Mouse (Mus musculus) v-Abl transformed pro-B cells (cell line): ENCODE measurements around the gene Pabpn1l.
"Not testable (repeated sequence)": the region's sequence is repeated elsewhere in the genome, so short reads cannot be mapped to it uniquely, and the experiment has no call there.

ENCODE experiments used
- in situ Hi-C, 2 experiments: fragments of 400-800 bp; cut with MboI; formaldehyde crosslinking; loops; one replicate each; pipeline ENCODE4 v1.15.1; 2025; ENCODE audit not compliant: unreplicated experiment in 2 of 2

The Pabpn1l gene

DNA sequence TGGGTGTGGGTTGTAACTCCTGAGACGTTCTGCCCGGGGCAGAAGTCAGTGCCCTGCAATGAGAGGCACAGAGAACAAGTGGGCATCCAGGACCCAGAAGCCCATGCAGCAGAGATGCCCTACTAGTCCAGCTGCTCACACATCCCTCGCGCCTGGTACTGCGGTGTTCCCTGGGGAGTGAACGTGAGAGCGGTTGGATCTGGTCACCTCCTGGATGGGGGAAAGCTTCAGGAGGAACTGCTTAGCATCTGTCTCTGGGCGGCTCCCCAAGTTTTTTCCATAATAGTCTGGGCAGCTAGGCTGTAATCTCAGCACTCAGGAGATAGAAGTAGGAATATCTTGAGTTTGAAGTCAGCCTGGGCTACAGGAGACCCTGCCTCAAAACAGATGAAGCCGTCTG lies 37.6 kb downstream of the Pabpn1l start:
- in situ Hi-C loops: no loop called here

DNA sequence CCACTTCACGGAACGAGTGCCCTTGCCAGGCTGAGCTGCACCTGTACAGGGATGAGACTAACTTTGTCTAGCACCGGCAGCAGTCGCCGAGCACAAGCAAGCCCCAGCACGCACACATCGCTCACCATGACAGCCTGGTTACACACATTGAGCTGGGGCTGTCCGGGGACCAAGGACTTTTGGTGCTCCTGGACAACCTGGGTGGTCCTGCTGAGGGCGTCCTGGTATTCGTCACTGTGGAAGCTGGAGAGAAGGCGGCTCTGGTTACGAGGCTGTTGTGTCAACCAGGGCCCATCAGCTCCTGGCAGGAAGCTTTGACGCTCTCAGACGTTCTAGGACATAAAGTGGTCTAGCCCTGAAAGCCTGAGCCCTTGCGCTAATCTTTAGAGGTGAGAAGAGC lies 41.6 kb downstream of the Pabpn1l start:
- in situ Hi-C loops: no loop called here

DNA sequence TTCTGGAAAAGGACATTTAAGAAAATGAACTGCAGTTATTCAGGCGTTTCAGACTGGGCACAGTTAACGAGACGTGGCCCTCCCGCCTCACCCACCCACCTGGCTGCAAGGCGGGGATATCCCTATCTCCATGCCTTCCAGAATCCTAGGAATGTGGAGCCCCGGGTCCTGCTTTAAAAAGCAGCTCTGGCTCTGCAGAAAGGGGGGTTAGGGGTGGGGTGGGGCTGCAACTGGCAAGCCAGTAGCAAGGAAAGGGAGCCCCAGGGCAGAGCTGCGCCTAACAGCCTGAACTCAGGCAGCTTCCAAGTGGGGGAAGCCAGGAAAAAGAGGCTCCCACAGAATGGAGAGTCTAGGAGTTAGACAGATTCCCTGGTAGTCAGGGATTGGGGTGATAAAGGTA lies 43.3 kb downstream of the Pabpn1l start:
- in situ Hi-C loops: no loop called here

DNA sequence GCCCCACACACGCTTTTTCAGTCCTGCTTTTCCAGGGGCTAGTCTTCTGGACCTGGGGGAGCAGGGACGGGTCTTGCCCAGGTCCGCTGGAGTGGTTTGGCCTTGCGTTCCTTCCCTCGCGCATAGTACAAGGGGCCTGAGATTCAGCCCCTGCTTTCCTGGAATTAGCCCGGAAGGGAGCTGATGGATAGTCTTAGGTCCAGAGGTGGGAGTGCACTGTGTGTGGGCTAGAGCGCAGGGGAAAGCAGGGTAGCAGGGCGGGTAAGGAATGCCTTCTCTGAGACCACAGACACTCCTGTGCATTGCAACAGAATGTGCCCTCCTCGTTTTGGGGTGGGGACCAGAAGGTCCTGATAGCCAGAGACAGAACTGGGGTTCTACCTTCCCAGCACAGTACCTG lies 45.4 kb downstream of the Pabpn1l start:
- in situ Hi-C loops: no loop called here

DNA sequence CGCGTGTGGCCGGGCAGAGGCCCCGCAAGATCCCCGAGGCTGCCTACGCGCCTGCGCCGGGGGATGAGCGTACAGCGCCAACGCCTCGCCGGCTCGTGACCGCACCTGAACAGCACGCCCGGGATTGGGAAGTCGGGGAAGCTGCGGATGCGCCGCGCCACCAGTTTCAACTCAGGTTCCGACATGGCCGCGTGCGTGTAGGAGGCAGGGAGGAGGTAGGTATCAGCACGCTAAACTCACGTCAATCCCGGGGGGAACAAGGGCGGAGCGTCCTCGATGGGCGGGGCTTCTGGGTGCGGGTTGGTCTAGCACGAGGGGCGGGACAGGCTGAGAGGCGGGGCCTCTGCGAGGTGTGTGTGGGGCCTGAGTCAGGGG lies 45.9 kb downstream of the Pabpn1l start, which contains the start of gene Aprt:
Gene Aprt, minus strand, starts transcription at position 262 of the 375 bp plus-strand sequence.
- in situ Hi-C loops: no loop called here

DNA sequence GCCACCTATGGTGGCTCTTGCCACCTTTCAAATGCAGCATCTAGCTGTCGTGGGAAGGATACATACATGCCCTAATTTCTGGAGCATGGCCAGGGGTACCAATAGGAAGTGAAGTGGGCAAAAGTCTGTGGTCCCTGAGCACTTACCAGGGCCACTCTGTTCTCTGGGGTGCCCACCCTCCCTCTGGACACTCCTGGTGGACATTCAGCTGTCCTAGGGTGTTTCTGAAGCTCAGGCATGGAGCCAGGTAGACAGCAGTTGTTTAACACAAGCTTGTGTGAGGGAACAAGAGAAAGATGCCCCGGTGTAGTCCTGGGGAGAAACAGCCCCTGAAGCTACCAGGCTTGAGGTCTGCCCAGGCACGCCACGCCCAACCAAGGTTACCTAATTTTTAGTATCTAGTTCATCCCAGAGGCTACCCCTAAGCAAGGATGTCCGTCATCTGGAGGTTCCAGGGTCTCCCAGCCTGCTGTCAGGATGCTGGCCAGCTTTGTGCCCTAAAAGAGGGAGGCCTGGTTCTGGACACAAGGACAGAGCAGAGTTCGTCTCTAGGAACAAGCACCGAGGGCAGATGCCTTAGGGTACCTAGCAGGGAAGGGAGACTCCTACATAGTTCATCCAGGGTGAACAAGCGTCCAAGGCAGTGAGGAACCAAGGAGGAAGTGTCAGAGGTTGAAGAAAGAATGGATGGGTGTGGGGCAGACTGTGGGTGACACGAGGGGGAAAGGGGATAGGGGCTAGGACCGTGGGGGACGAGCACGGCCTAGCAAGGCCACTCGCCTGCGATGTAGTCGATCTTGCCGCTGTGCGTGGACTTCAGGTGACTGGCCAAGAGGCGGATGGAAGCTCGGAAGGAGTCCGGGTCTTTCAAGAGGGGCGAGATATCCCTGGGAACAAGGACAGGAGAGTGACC lies 46.5 kb downstream of the Pabpn1l start:
- in situ Hi-C loops: no loop called here

DNA sequence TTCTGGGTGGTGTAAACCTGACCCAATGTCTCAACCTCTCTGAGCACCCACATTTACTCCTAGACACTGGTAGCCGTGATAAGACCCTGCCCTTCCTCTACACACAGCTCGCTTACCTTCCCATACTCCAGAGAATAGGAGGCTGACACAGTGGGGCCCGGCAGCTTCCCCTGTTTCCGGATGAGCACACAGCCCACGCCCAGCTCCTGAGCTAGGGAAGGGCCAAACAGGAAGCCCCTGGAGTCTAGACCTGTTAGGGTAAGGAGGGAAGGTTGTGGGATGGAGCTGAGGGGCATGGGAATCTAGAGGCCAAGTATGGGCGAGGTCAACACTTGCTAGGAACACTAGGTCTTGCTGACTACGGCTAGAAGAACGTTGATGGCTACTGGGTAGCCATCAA lies 47.3 kb downstream of the Pabpn1l start:
- in situ Hi-C loops: no loop called here

DNA sequence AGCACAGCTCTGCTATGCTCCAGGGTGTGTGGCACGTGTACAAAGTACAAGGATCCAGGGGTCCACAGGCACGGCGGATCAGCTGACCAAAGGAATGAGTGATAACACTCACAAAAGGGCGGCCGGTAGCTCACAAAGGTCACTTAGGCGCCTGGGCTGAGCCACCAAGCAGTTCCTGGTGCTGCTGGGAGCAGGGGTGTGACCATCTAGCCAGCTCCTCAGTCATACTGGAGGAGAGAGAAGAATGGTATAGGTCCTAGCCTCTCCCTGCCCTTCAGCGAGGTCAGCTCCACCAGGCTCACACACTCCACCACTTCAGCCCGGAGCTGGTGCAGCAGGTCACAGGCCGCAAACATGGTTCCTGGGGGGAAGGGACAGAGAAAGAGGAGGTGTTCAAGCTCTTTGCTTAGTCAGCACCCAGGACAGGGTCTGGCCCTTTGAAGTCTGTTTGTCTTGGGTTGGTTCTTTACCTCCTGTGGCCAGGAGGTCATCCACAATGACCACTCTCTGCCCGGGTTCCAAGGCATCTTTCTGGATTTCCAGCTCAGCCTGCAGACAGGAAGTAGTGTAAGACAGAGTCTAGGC lies 47.8 kb downstream of the Pabpn1l start:
- in situ Hi-C loops: no loop called here

DNA sequence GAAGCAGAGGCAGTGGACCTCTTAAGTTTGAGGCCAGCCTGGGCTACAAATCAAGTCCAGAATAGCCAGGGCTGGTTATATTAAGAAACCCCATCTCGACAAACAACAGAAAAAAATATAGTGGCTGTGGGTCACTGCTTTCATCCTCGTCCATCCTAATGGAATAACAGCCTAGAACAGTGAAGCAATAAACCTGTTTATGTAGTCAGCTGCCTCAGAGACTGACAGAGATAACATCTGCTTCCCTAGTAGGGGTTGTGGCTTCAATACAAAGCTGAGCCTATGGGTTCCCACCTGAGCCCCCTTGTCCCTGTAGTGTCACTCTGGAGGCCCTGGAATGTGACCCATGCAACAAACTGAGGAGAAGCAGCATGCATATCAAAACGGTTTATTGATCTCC lies 48.3 kb downstream of the Pabpn1l start:
- in situ Hi-C loops: no loop called here

DNA sequence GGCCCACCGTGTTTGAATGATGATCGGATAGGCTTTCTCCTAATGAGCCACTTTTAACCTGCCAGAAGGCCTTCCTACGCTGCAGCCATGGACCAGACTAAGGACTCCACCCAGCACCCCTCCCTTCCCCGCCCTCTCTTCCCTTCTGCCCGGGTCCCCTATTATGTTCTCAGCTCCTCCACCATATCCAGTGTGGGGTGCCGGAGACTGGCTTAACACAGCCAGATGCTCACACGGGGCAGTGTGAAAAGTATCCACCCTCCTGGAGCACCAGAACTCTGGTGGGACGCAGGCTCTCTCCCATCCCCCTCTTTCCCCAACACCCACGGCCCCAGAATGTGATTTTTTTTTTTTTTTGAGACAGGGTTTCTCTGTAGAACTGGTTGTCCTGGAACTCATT lies 49.0 kb downstream of the Pabpn1l start:
- in situ Hi-C loops: no loop called here

DNA sequence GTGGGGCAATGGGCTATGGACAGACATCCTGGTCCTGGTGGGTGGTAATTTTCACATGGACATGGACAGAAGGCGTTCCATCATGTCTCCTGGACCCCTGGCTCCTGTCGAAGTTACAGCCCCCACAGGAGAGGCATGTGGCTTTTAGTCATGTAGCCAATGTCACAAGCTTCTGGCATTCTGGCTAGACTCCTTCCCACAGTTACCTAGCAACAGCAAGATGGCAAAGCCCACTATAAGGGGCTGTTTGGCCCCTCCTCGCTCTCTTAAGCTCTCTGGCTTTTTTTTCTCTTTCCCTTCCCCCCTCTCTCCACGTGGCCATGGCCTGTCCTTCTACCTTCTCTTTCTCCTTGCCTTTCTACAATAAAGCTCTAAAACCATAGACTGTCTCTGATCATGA lies 49.4 kb downstream of the Pabpn1l start:
- in situ Hi-C loops: not testable (repeated sequence)

DNA sequence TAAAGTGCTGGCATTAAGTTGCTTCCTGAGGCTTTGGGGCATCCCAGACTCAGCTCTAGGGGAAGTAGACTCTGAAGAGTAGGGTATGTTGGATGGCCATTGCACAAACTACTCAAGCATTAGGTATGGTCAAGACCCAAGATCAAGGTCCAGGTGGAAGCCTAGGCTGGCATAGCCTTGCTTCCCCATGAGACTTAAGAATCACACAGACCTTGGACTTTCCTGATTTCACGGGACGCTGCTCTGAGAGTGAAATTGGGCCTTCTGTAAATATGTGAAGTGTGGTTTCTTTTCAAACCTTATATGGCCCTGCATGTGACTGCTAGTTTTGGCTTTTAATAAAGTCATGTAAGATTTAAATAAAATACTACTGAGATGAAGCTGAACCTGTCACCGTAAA lies 49.8 kb downstream of the Pabpn1l start:
- in situ Hi-C loops: no loop called here

DNA sequence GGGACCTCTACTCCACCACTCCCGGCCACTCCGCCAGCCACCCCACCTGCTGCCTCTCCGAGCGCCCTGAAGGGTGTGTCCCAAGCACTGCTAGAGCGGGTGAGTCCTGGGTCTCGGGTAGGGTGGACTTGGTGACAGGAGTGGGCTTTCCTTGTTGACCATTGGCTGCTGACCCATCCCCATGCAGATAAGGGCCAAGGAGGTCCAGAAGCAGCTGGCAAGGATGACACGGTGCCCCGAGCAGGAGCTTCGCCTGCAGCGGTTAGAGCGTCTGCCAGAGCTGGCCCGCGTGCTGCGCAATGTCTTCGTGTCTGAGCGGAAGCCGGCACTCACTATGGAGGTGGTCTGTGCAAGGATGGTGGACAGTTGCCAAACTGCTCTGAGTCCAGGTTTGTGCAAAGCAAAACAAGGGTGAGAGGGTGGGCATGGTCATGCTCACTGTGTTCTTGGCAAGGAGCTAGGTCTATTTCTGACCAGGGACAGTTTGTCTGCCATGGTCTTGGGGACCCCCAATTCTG lies 50.7 kb downstream of the Pabpn1l start:
- in situ Hi-C loops: no loop called here

DNA sequence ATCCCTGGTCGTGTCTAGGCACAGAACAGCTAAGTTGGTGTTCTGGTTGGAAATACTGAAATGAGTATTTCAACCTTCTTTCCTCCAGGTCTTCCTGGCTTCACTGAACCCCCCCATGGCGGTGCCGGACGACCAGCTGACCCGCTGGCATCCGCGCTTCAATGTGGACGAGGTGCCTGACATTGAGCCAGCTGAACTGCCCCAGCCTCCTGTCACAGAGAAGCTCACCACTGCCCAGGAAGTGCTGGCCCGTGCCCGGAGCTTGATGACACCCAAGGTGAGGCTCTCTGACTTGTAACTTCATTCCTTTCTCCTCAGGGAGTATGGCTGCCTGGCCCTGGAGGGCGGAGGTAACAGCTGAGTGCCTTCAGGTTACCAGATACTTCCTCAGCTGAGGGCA lies 51.4 kb downstream of the Pabpn1l start:
- in situ Hi-C loops: no loop called here

DNA sequence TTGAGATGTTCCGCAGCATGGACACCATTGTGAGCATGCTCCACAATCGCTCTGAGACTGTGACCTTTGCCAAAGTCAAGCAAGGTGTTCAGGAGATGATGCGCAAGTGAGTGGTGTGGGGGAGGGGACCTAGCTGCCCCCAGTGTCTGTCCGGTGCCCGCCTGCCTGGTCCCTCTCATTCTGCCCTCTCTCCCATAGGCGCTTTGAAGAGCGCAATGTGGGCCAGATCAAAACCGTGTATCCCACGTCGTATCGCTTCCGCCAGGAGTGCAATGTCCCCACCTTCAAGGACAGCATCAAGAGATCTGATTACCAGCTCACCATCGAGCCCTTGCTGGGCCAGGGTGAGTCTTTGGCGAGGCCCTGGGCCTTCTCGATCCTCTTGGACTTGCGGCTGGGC lies 52.5 kb downstream of the Pabpn1l start:
- in situ Hi-C loops: loop anchor here (5.0 kb wide), 1 partner anchor 37 kb away; no protein-coding TSS in a partner anchor
